Mouse (Mus musculus): ENCODE data around the gene Icam1.
"Not testable (repeated sequence)": the region's sequence is repeated elsewhere in the genome, so short reads cannot be mapped to it uniquely, and the experiment has no call there.

Gene Icam1

GRCm38 (mm10) chr9:21022726-21023125, 6.9 kb downstream of the Icam1 start:
- no peak for DNase-seq (ENCODE audit: low spot score)

- DNase-seq (ENCODE audit: low spot score), result no peak
Measured at GRCm38 (mm10) chr9:21025258-21025810, 9.5 kb downstream of the Icam1 start.

- DNase-seq (ENCODE audit: low spot score), result no peak
Measured at GRCm38 (mm10) chr9:21026849-21027248, 11.1 kb downstream of the Icam1 start.

GRCm38 (mm10) chr9:21027774-21028290, 12.0 kb downstream of the Icam1 start:
- no peak for DNase-seq (ENCODE audit: low spot score)

GRCm38 (mm10) chr9:21028560-21029110, 12.8 kb downstream of the Icam1 start:
- DNase-seq (ENCODE audit: low spot score), result no peak

- DNase-seq (ENCODE audit: low spot score), result no peak
Measured at GRCm38 (mm10) chr9:21029291-21030054, 13.7 kb downstream of the Icam1 start, which contains the start of gene Icam4. TSS of gene Icam4 (plus strand) at chr9:21029373.

GRCm38 (mm10) chr9:21030055-21030600, 14.3 kb downstream of the Icam1 start:
- no peak for DNase-seq (ENCODE audit: low spot score)

GRCm38 (mm10) chr9:21030781-21031250, 15.0 kb downstream of the Icam1 start:
- DNase-seq (ENCODE audit: low spot score), result peak; percentile 84

GRCm38 (mm10) chr9:21031251-21031895, 15.6 kb downstream of the Icam1 start:
- peak; percentile 83 for DNase-seq (ENCODE audit: low spot score)

GRCm38 (mm10) chr9:21031896-21032351, 16.1 kb downstream of the Icam1 start, which contains the start of gene Icam5:
TSS of gene Icam5 (plus strand) at chr9:21032073.
- peak; percentile 82 for DNase-seq (ENCODE audit: low spot score)

GRCm38 (mm10) chr9:21032491-21032890, 16.7 kb downstream of the Icam1 start:
- DNase-seq (ENCODE audit: low spot score), result no peak

- DNase-seq (ENCODE audit: low spot score), result no peak
Measured at GRCm38 (mm10) chr9:21033136-21033535, 17.4 kb downstream of the Icam1 start.

GRCm38 (mm10) chr9:21034481-21035085, 18.8 kb downstream of the Icam1 start:
- no peak for DNase-seq (ENCODE audit: low spot score)

GRCm38 (mm10) chr9:21035586-21035985, 19.8 kb downstream of the Icam1 start:
- DNase-seq (ENCODE audit: low spot score), result no peak

- DNase-seq (ENCODE audit: low spot score), result no peak
Measured at GRCm38 (mm10) chr9:21036161-21036560, 20.4 kb downstream of the Icam1 start.

- no peak for DNase-seq (ENCODE audit: low spot score)
Measured at GRCm38 (mm10) chr9:21036666-21037065, 20.9 kb downstream of the Icam1 start.

- no peak for DNase-seq (ENCODE audit: low spot score)
Measured at GRCm38 (mm10) chr9:21037481-21037891, 21.7 kb downstream of the Icam1 start.

GRCm38 (mm10) chr9:21039779-21040178, 24.0 kb downstream of the Icam1 start:
- DNase-seq (ENCODE audit: low spot score), result no peak

- peak; percentile 78 for DNase-seq (ENCODE audit: low spot score)
Measured at GRCm38 (mm10) chr9:21041308-21041707, 25.5 kb downstream of the Icam1 start.

GRCm38 (mm10) chr9:21043563-21043962, 27.8 kb downstream of the Icam1 start:
- DNase-seq (ENCODE audit: low spot score), result no peak

GRCm38 (mm10) chr9:21044785-21045184, 29.0 kb downstream of the Icam1 start:
- DNase-seq (ENCODE audit: low spot score), result not testable (repeated sequence)

All from left cerebral cortex, adult 11 months (tissue).